In the genomic region with DNA sequence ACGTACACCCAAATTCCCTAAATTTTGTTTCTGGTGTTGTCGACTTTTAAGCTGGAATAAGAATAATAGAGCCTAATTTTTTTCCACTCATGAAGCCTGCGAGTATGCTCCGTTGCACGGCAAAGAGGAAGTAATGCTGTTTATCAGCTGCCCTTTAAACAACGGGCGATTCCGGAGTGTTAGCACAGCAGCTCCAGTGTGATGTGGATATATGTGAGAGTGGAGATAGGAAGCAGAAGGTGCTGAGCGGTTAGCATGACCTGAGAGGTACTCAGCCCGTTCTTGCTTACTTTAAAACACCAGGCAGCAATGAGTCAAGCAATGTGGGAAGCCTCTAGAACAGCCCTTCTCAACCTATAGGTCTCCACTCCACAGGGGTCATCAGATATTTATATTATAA, we compare ENCODE assay signal across 16 mouse cellular contexts. TPM values are rescaled to one million over a fixed set of nuclear protein-coding genes. Genes with fewer than 3 reads are reported as not detected.
DNase-seq lines count a peak whose midpoint lies in the region; ATAC-seq and TF ChIP-seq lines count a peak whose summit lies in the region.
"Had no signal": no experiment of that assay in that cellular context is flagged by ENCODE, and none has a peak within 500 bp of the region (broad histone marks: within the 10 kb centered on the region; RNA-seq: fewer than 3 reads in every experiment).

No protein-coding gene starts in this region.

- no peak for TF ChIP-seq CTCF in E14TG2a.4 (conservative IDR thresholded peaks at IDR 0.05; ENCODE audit: low read length)

- H3K4me2 ChIP-seq in heart, embryonic 14.5 days (ENCODE audit: low read length) = peak overlapping the region; percentile 29; the same call in 1 of the 2 replicates
- H3K4me2 ChIP-seq: hindbrain, embryonic 13.5 days; limb, embryonic 13.5 days; neural tube, embryonic 13.5 days had no signal

- no peak for DNase-seq in heart, postnatal 10 days
- DNase-seq in urinary bladder, postnatal 10 days (ENCODE audit: low spot score) = no peak
- no peak for DNase-seq in gastrocnemius, adult 8-10 months (ENCODE audit: low spot score in 2 of 2)
- no peak for DNase-seq in cerebellum, adult 8-10 months
- DNase-seq: cerebellum, adult 18-20 months; kidney, adult 8-10 months; thymus, adult 18-20 months had no signal

- 14% methylated on average over 10 of the region's 10 CpGs for WGBS in heart, embryonic 14.5 days

- no peak for ATAC-seq in heart, embryonic 14.5 days (ENCODE audit: insufficient number of reproducible peaks, insufficient read depth, low FRiP score, low read depth)
- ATAC-seq in hematopoietic stem cell, adult 5-6 weeks (replicated peaks in 1 of 2; ENCODE audit: insufficient read depth in 1 of 2, low FRiP score in 2 of 2, low TSS enrichment in 1 of 2, low read depth in 1 of 2, poor library complexity in 2 of 2, severe bottlenecking in 2 of 2) = peak; percentile 73 to 74
- peak; percentile 60 for ATAC-seq in megakaryocyte-erythroid progenitor cell, adult 5-6 weeks (replicated peaks; ENCODE audit: low FRiP score, low TSS enrichment, poor library complexity, severe bottlenecking)

- no peaks in the 10 kb centered on the region for H3K36me3 ChIP-seq in heart, embryonic 14.5 days (ENCODE audit: control insufficient read depth, insufficient read depth, low read length)
- peaks cover 11% of the 10 kb centered on the region for H3K36me3 ChIP-seq in E14TG2a.4 (ENCODE audit: insufficient read depth, low read length)
- H3K36me3 ChIP-seq: hindbrain, embryonic 13.5 days; limb, embryonic 13.5 days; neural tube, embryonic 13.5 days had no signal

- H3K9me3 ChIP-seq in heart, embryonic 14.5 days (ENCODE audit: control insufficient read depth, low read length) = no peaks in the 10 kb centered on the region
- no peaks in the 10 kb centered on the region for H3K9me3 ChIP-seq in E14TG2a.4 (ENCODE audit: low read length)
- H3K9me3 ChIP-seq: hindbrain, embryonic 13.5 days; limb, embryonic 13.5 days; neural tube, embryonic 13.5 days had no signal

- intact Hi-C loops in heart, postnatal 10 days (cut with DNase I) = loop anchor here (5.0 kb wide), 1 partner anchor 144 kb away; no protein-coding TSS in a partner anchor

- H3K9ac ChIP-seq in heart, embryonic 14.5 days (ENCODE audit: low read length) = no peak overlapping the region
- H3K9ac ChIP-seq: hindbrain, embryonic 13.5 days; limb, embryonic 13.5 days; neural tube, embryonic 13.5 days had no signal

- H3K27ac ChIP-seq in heart, embryonic 14.5 days (replicated peaks in 1 of 2; ENCODE audit: control insufficient read depth in 1 of 2, insufficient read depth in 1 of 2, low read depth in 2 of 2, low read length in 2 of 2) = no peak overlapping the region
- H3K27ac ChIP-seq: hindbrain, embryonic 13.5 days; limb, embryonic 13.5 days; macrophage; neural tube, embryonic 13.5 days had no signal

- no peak overlapping the region for H3K4me3 ChIP-seq in heart, embryonic 14.5 days (ENCODE audit: control insufficient read depth in 1 of 2, insufficient read depth in 1 of 2, low read depth in 1 of 2, low read length in 2 of 2)
- H3K4me3 ChIP-seq in E14TG2a.4 (replicated peaks; ENCODE audit: low read length) = peak overlapping the region; percentile 66
- H3K4me3 ChIP-seq: erythroblast, embryonic 14.5 days; hindbrain, embryonic 13.5 days; limb, embryonic 13.5 days; neural tube, embryonic 13.5 days had no signal

- peaks cover 5 to 26% of the 10 kb centered on the region in 2 experiments; a peak in 2 of 4 replicates for H3K4me1 ChIP-seq in heart, embryonic 14.5 days (ENCODE audit: control insufficient read depth in 2 of 2, insufficient read depth in 2 of 2, low read length in 2 of 2)
- peaks cover 59% of the 10 kb centered on the region for H3K4me1 ChIP-seq in E14TG2a.4 (replicated peaks; ENCODE audit: low read depth, low read length)

- H3K27me3 ChIP-seq in heart, embryonic 14.5 days (ENCODE audit: control insufficient read depth, insufficient read depth, low read length) = no peaks in the 10 kb centered on the region
- no peaks in the 10 kb centered on the region for H3K27me3 ChIP-seq in E14TG2a.4 (ENCODE audit: insufficient read depth, low read length)
- H3K27me3 ChIP-seq: hindbrain, embryonic 13.5 days; limb, embryonic 13.5 days; neural tube, embryonic 13.5 days had no signal

RNA-seq across cellular contexts. Expression of a gene that starts 3.4 kb away (rescaled TPM):
- 11.6 and 13.2 TPM in 2 replicates for polyA plus RNA-seq in heart, embryonic 14.5 days (2014; fragmentation: Nextera tagmentation; extraction: Ambion mirVana)
- total RNA-seq in heart, postnatal 10 days (2021) = 10 to 100 TPM; 22.1 to 24.3 TPM
- 19.4 and 23.6 TPM in 2 replicates for total RNA-seq in hematopoietic stem cell, adult 5-6 weeks (2017)
- total RNA-seq in megakaryocyte-erythroid progenitor cell, adult 5-6 weeks (2014; fragmentation: Nextera tagmentation) = 22.4 and 38.2 TPM in 2 replicates
- 11.7 and 15.7 TPM in 2 replicates for total RNA-seq in megakaryocyte-erythroid progenitor cell, adult 5-6 weeks (2017)
- total RNA-seq in gastrocnemius, adult 8-10 months (2022) = 10 to 100 TPM; 28.7 to 43.0 (median 33.0) TPM

RNA-seq across cellular contexts. Expression of a gene that starts 35.2 kb away (rescaled TPM):
- 76.2 and 77.2 TPM in 2 replicates for polyA plus RNA-seq in heart, embryonic 14.5 days (2014; fragmentation: Nextera tagmentation; extraction: Ambion mirVana)
- 10 to 100 TPM; 51.8 to 52.1 TPM for total RNA-seq in heart, postnatal 10 days (2021)
- 253 and 280 TPM in 2 replicates for total RNA-seq in hematopoietic stem cell, adult 5-6 weeks (2017)
- 160 and 166 TPM in 2 replicates for total RNA-seq in megakaryocyte-erythroid progenitor cell, adult 5-6 weeks (2014; fragmentation: Nextera tagmentation)
- 303 and 354 TPM in 2 replicates for total RNA-seq in megakaryocyte-erythroid progenitor cell, adult 5-6 weeks (2017)
- total RNA-seq in gastrocnemius, adult 8-10 months (2022) = 10 to 100 TPM; 19.2 to 22.7 (median 21.5) TPM
